In genomic region chr14:66450351-66450750, GRCm38 (mm10) we compare ENCODE assay signal across 16 mouse cellular contexts.
DNase-seq lines count a peak whose midpoint lies in the region; ATAC-seq and TF ChIP-seq lines count a peak whose summit lies in the region.
"Had no signal": no experiment of that assay in that cellular context is flagged by ENCODE, and none has a peak within 500 bp of the region (broad histone marks: within the 10 kb centered on the region; RNA-seq: fewer than 3 reads in every experiment).

No protein-coding gene starts in this region.

- no peak for TF ChIP-seq CTCF in hindbrain, postnatal 0 days (IDR thresholded peaks at IDR 0.05; ENCODE audit: low read depth)

- no peaks in the 10 kb centered on the region for H3K4me1 ChIP-seq in hindbrain, postnatal 0 days (ENCODE audit: insufficient read depth, low read length)
- H3K4me1 ChIP-seq in hindbrain, embryonic 14.5 days (replicated peaks; ENCODE audit: control insufficient read depth, insufficient read depth, low read length): no peaks in the 10 kb centered on the region
- 0 out of 2 replicates have a peak, but pooled peaks cover 3% of the 10 kb centered on the region for H3K4me1 ChIP-seq in midbrain, embryonic 16.5 days (ENCODE audit: control insufficient read depth, insufficient read depth, low read length)
- H3K4me1 ChIP-seq: forebrain, embryonic 10.5 days; limb, embryonic 15.5 days; neural tube, embryonic 12.5 days had no signal

- no peaks in the 10 kb centered on the region for H3K36me3 ChIP-seq in hindbrain, postnatal 0 days (ENCODE audit: insufficient read depth, low read length)
- H3K36me3 ChIP-seq in hindbrain, embryonic 14.5 days (replicated peaks; ENCODE audit: control insufficient read depth, insufficient read depth): no peaks in the 10 kb centered on the region
- H3K36me3 ChIP-seq in midbrain, embryonic 16.5 days (ENCODE audit: control insufficient read depth, insufficient read depth, low read length): no peaks in the 10 kb centered on the region
- H3K36me3 ChIP-seq: forebrain, embryonic 10.5 days; limb, embryonic 15.5 days; neural tube, embryonic 12.5 days had no signal

- DNase-seq in frontal cortex, postnatal 14 days (ENCODE audit: low spot score in 2 of 2): no peak
- peak; percentile 44 for DNase-seq in hindbrain, postnatal 0 days (ENCODE audit: low spot score)
- DNase-seq in hindbrain, embryonic 14.5 days (ENCODE audit: low spot score): no peak
- peak; percentile 4 for DNase-seq in lung, postnatal 14 days
- DNase-seq in lung, postnatal 36 days: no peak
- no peak for DNase-seq in urinary bladder, postnatal 10 days (ENCODE audit: low spot score)
- DNase-seq: heart, postnatal 10 days; kidney, adult 18-20 months; kidney, postnatal 14 days; lung, postnatal 4 days; thymus, postnatal 4 days had no signal

- no peaks in the 10 kb centered on the region for H3K9me3 ChIP-seq in hindbrain, postnatal 0 days (ENCODE audit: low read length)
- H3K9me3 ChIP-seq in hindbrain, embryonic 14.5 days (ENCODE audit: control insufficient read depth, low read length): 0 out of 2 replicates have a peak, but pooled peaks cover 5% of the 10 kb centered on the region
- H3K9me3 ChIP-seq in midbrain, embryonic 16.5 days (replicated peaks; ENCODE audit: control insufficient read depth, low read length, poor library complexity, severe bottlenecking): 0 out of 2 replicates have a peak, but pooled peaks cover 2% of the 10 kb centered on the region
- H3K9me3 ChIP-seq: limb, embryonic 15.5 days had no signal

- no peak overlapping the region for H3K9ac ChIP-seq in hindbrain, postnatal 0 days (replicated peaks; ENCODE audit: low read length)
- no peak overlapping the region for H3K9ac ChIP-seq in hindbrain, embryonic 14.5 days
- no peak overlapping the region for H3K9ac ChIP-seq in midbrain, embryonic 16.5 days (ENCODE audit: low read depth, low read length)
- H3K9ac ChIP-seq: limb, embryonic 15.5 days; neural tube, embryonic 12.5 days had no signal

- peak; percentile 78 for ATAC-seq in frontal cortex, adult (ENCODE audit: low TSS enrichment)
- no peak for ATAC-seq in hindbrain, postnatal 0 days
- ATAC-seq in hindbrain, embryonic 14.5 days (ENCODE audit: low FRiP score): no peak
- ATAC-seq in midbrain, embryonic 16.5 days: no peak

- no peak overlapping the region for H3K27ac ChIP-seq in hindbrain, postnatal 0 days
- no peak overlapping the region; the same call in 1 of the 2 replicates for H3K27ac ChIP-seq in hindbrain, embryonic 14.5 days
- H3K27ac ChIP-seq in midbrain, embryonic 16.5 days (ENCODE audit: low read length): no peak overlapping the region
- H3K27ac ChIP-seq: forebrain, embryonic 10.5 days; limb, embryonic 15.5 days; neural tube, embryonic 12.5 days had no signal

- H3K4me2 ChIP-seq in hindbrain, postnatal 0 days (ENCODE audit: low read depth, low read length): peak overlapping the region; percentile 1; the same call in 1 of the 2 replicates
- no peak overlapping the region; the same call in 1 of the 2 replicates for H3K4me2 ChIP-seq in hindbrain, embryonic 14.5 days (replicated peaks)
- peak overlapping the region; percentile 29; the same call in 1 of the 2 replicates for H3K4me2 ChIP-seq in midbrain, embryonic 16.5 days (ENCODE audit: low read length)
- H3K4me2 ChIP-seq: limb, embryonic 15.5 days; neural tube, embryonic 12.5 days had no signal

- H3K4me3 ChIP-seq in hindbrain, postnatal 0 days (ENCODE audit: low read length): no peak overlapping the region
- no peak overlapping the region for H3K4me3 ChIP-seq in hindbrain, embryonic 14.5 days (replicated peaks; ENCODE audit: low read length)
- H3K4me3 ChIP-seq in midbrain, embryonic 16.5 days (ENCODE audit: low read depth, low read length): no peak overlapping the region
- H3K4me3 ChIP-seq: forebrain, embryonic 10.5 days; limb, embryonic 15.5 days; neural tube, embryonic 12.5 days had no signal

- 31% methylated on average over 10 of the region's 10 CpGs for WGBS in hindbrain, postnatal 0 days
- 53% methylated on average over 10 of the region's 10 CpGs for WGBS in hindbrain, embryonic 14.5 days
- 39% methylated on average over 10 of the region's 10 CpGs for WGBS in midbrain, embryonic 16.5 days

- no peaks in the 10 kb centered on the region for H3K27me3 ChIP-seq in hindbrain, postnatal 0 days (ENCODE audit: insufficient read depth, low read length)
- H3K27me3 ChIP-seq in hindbrain, embryonic 14.5 days (ENCODE audit: control insufficient read depth, insufficient read depth, low read length): no peaks in the 10 kb centered on the region
- H3K27me3 ChIP-seq in midbrain, embryonic 16.5 days (ENCODE audit: control insufficient read depth, insufficient read depth, low read depth, low read length): no peaks in the 10 kb centered on the region
- H3K27me3 ChIP-seq: limb, embryonic 15.5 days; neural tube, embryonic 12.5 days had no signal

Comparison
In these comparisons a context has a peak if more than half of its experiments do, and no peak if none do; other contexts are left out.
1. DNase-seq: peak in hindbrain, postnatal 0 days (single experiment) and lung, postnatal 14 days (single experiment); none in frontal cortex, postnatal 14 days (0 of 2), hindbrain, embryonic 14.5 days (single experiment), lung, postnatal 36 days (single experiment) and urinary bladder, postnatal 10 days (single experiment).